Mouse (Mus musculus): ENCODE data around the gene C2.

The C2 gene

GRCm38 (mm10) chr17:34879336-34879879, 18.7 kb downstream of the C2 start, which contains the start of gene Zbtb12:
Zbtb12 (plus strand) TSS chr17:34879483.
- DNase-seq, result no peak

GRCm38 (mm10) chr17:34874321-34874720, 23.7 kb downstream of the C2 start:
- DNase-seq, result no peak

- DNase-seq, result no peak
Observed at GRCm38 (mm10) chr17:34865981-34866380, 32.1 kb downstream of the C2 start.

GRCm38 (mm10) chr17:34862416-34863081, 35.5 kb downstream of the C2 start, which contains the start of gene Cfb:
Cfb (minus strand) TSS chr17:34862518.
- no peak for DNase-seq

GRCm38 (mm10) chr17:34861704-34862415, 36.2 kb downstream of the C2 start:
- no peak for DNase-seq

GRCm38 (mm10) chr17:34860514-34860913, 37.6 kb downstream of the C2 start:
- no peak for DNase-seq

- DNase-seq, result no peak
Observed at GRCm38 (mm10) chr17:34858670-34859069, 39.4 kb downstream of the C2 start.

- DNase-seq, result peak in 1 of 2 experiments; percentile 67
Observed at GRCm38 (mm10) chr17:34855825-34856224, 42.2 kb downstream of the C2 start.

GRCm38 (mm10) chr17:34854761-34855160, 43.3 kb downstream of the C2 start:
- DNase-seq, result no peak

- no peak for DNase-seq
Observed at GRCm38 (mm10) chr17:34853511-34853910, 44.6 kb downstream of the C2 start.

GRCm38 (mm10) chr17:34850517-34851125, 47.4 kb downstream of the C2 start:
- no peak for DNase-seq

GRCm38 (mm10) chr17:34849722-34850516, 48.1 kb downstream of the C2 start, which contains the start of the genes Skiv2l and Nelfe:
Skiv2l (minus strand) TSS chr17:34850210.
Nelfe (plus strand) TSS chr17:34850391.
- peak; percentile 97 for DNase-seq

- no peak for DNase-seq
Observed at GRCm38 (mm10) chr17:34847615-34848014, 50.5 kb downstream of the C2 start.

GRCm38 (mm10) chr17:34847192-34847591, 50.9 kb downstream of the C2 start:
- DNase-seq, result no peak

- DNase-seq, result no peak
Observed at GRCm38 (mm10) chr17:34844884-34845283, 53.2 kb downstream of the C2 start.

- no peak for DNase-seq
Observed at GRCm38 (mm10) chr17:34840736-34841307, 57.2 kb downstream of the C2 start.

- no peak for DNase-seq
Observed at GRCm38 (mm10) chr17:34838785-34839184, 59.3 kb downstream of the C2 start.

- peak in 1 of 2 experiments; percentile 18 for DNase-seq
Observed at GRCm38 (mm10) chr17:34837464-34838324, 60.4 kb downstream of the C2 start.

- DNase-seq, result peak; percentile 88 to 89
Observed at GRCm38 (mm10) chr17:34836856-34837221, 61.2 kb downstream of the C2 start, which contains the start of the genes Stk19 and Dxo. Stk19 (minus strand) TSS chr17:34836945. Dxo (plus strand) TSS chr17:34837019.

- no peak for DNase-seq
Observed at GRCm38 (mm10) chr17:34836155-34836855, 61.8 kb downstream of the C2 start.

Data from spleen, adult 18-20 months (tissue).